Mouse (Mus musculus): ENCODE measurements around the gene Lrrc10. TPM values are rescaled to one million over a fixed set of nuclear protein-coding genes. Genes with fewer than 3 reads are reported as not detected.
A peak's percentile ranks its signal among the peaks of the same experiment; 100 is the strongest.
"Not testable (repeated sequence)": the region's sequence is repeated elsewhere in the genome, so short reads cannot be mapped to it uniquely, and the experiment has no call there.

Gene Lrrc10
- polyA plus RNA-seq, 1 experiment from 2014 or later: not detected

DNA sequence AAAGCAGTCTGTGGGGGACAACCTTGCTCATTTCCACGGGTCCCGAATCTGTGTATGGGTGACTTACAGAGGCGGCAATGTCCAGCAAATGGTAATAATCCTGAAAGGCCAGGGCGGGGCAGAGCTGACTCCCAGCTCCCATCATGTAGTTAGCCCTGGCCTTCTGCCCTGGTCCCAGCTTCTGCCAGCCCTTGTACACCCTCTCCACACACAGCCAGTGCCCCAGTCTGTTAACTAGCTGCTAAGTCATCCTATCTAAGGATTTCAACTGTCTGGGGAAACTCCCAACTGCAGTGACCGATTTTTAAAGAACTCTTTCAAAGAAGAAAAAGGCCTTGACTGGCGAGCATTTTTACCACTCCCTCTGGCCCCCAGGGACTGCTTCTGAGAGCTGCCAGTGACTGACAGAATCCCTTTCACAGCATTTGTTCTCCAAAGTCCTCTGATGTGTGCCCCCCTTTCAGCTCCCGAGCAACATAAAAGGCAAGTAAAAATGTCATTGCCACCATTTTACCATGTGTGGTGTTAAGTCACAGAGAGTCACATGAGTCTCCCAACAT, 26.8 kb upstream of the Lrrc10 start:
- 40% methylated on average over 7 of the region's 7 CpGs for whole genome bisulfite sequencing
- Histone ChIP-seq H3K27me3 (ENCODE audit: insufficient read depth, poor library complexity, severe bottlenecking) (peaks cover 8% of the 10 kb centered on the region; the same call in 1 of the 2 replicates), H3K4me1 (replicated peaks) (peaks cover 39% of the 10 kb centered on the region), H3K9me3 (no peaks in the 10 kb centered on the region), H3K36me3 (no peaks in the 10 kb centered on the region), H3K4me3 (no peak overlapping the region), H3K27ac (peak overlapping the region; percentile 24; the same call in 1 of the 2 replicates)
- no peak for DNase-seq (ENCODE audit: low spot score)

DNA sequence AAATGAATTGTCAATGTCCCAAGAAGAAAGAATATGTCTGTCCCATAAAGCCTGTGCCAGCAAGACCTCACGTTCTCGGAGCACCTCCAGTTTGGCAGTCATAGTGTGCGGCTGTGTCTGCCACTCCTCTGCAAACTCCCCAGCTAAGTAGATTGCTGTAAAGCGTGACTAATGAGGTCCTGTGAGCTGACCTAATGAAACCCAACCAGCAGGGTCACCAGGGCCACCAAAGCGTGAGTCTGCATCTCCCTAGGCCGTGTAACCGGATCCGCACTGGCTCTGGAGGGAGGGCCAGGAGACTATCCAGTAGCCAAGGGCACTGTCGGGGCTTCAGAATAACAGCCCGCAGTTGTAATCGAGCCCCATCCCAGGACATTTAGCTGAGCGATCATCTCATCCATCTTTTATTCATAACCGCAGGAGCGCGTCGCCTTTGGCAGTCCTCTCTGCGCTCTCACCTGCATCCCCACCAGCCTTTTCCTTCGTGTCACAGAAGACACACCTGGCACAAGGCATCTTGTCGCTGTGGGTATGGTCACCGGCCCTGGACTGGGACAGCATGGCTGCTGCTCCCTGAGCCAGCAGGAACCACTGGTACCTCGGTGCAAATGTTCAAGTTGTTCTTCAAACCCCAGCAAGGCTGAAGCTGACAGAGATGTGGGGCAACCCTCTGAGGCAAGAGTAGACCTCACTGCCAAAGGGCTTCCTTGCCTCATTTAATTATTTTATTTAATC, 24.0 kb upstream of the Lrrc10 start:
- H3K9me3 ChIP-seq: no peaks in the 10 kb centered on the region
- H3K36me3 ChIP-seq: no peaks in the 10 kb centered on the region
- H3K27ac ChIP-seq: peak overlapping the region; percentile 62; the same call in 1 of the 2 replicates
- peak overlapping the region; percentile 23 for H3K4me3 ChIP-seq
- peaks cover 33% of the 10 kb centered on the region for H3K27me3 ChIP-seq (ENCODE audit: insufficient read depth, poor library complexity, severe bottlenecking)
- peak; percentile 78 for DNase-seq (ENCODE audit: low spot score)
- H3K4me1 ChIP-seq (replicated peaks): peaks cover 41% of the 10 kb centered on the region
- 13% methylated on average over 21 of the region's 21 CpGs for WGBS

- Histone ChIP-seq H3K27ac (no peak overlapping the region; the same call in 1 of the 2 replicates), H3K9me3 (no peaks in the 10 kb centered on the region), H3K4me3 (0 out of 2 replicates have a peak overlapping the region, but pooled peaks have one; percentile 1), H3K27me3 (ENCODE audit: insufficient read depth, poor library complexity, severe bottlenecking) (peaks cover 37% of the 10 kb centered on the region), H3K36me3 (no peaks in the 10 kb centered on the region), H3K4me1 (replicated peaks) (peaks cover 39% of the 10 kb centered on the region)
- 64% methylated on average over 16 of the region's 16 CpGs for WGBS
- no peak for DNase-seq (ENCODE audit: low spot score)
Measured at GRCm38 (mm10) chr10:117023693-117024092, 21.4 kb upstream of the Lrrc10 start.

- H3K27ac ChIP-seq; H3K4me3 ChIP-seq; DNase-seq (ENCODE audit: low spot score); H3K36me3 ChIP-seq; H3K9me3 ChIP-seq: not testable (repeated sequence)
- peaks cover 37% of the 10 kb centered on the region for H3K27me3 ChIP-seq (ENCODE audit: insufficient read depth, poor library complexity, severe bottlenecking)
- H3K4me1 ChIP-seq (replicated peaks): peaks cover 32% of the 10 kb centered on the region
Measured at GRCm38 (mm10) chr10:117025776-117026175, 19.4 kb upstream of the Lrrc10 start.

GRCm38 (mm10) chr10:117026176-117026575, 19.0 kb upstream of the Lrrc10 start:
- peaks cover 37% of the 10 kb centered on the region for H3K27me3 ChIP-seq (ENCODE audit: insufficient read depth, poor library complexity, severe bottlenecking)
- WGBS: 80% methylated on average over 8 of the region's 8 CpGs

GRCm38 (mm10) chr10:117031160-117031559, 14.0 kb upstream of the Lrrc10 start:
- Histone ChIP-seq H3K36me3 (no peaks in the 10 kb centered on the region), H3K27me3 (ENCODE audit: insufficient read depth, poor library complexity, severe bottlenecking) (0 out of 2 replicates have a peak, but pooled peaks cover 4% of the 10 kb centered on the region), H3K4me1 (replicated peaks) (peaks cover 16% of the 10 kb centered on the region), H3K4me3 (no peak overlapping the region), H3K27ac (no peak overlapping the region), H3K9me3 (no peaks in the 10 kb centered on the region)
- WGBS: 93% methylated on average over 3 of the region's 3 CpGs
- DNase-seq (ENCODE audit: low spot score): no peak

More at GRCm38 (mm10) chr10:117026176-117026575, 19.0 kb upstream of the Lrrc10 start:
- H3K4me3 ChIP-seq: no peak overlapping the region
- H3K4me1 ChIP-seq (replicated peaks): peaks cover 28% of the 10 kb centered on the region
- H3K36me3 ChIP-seq: no peaks in the 10 kb centered on the region
- no peaks in the 10 kb centered on the region for H3K9me3 ChIP-seq
- DNase-seq (ENCODE audit: low spot score): no peak
- H3K27ac ChIP-seq: no peak overlapping the region

DNA sequence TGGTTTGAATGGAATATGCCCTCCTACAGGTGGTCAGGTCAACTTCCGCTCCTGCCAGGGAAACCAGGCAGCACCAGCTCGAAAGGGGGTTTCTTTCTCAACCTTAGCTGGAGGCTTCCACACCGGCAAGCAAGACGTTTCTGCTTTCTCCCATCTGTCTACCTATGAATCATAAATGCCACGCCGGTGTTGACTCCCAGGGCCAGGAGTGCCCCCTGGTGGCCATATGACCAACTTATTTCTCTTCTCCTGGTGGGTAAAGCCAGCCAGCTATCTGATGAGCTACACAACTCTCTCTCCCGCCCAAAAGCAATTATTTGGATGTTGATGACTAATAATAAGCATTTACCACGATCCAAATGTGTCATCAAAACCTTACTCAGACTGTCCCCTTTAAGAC, 11.4 kb upstream of the Lrrc10 start:
- DNase-seq (ENCODE audit: low spot score): peak; percentile 78
- Histone ChIP-seq H3K9me3 (no peaks in the 10 kb centered on the region), H3K27ac (no peak overlapping the region), H3K36me3 (no peaks in the 10 kb centered on the region), H3K4me3 (no peak overlapping the region), H3K27me3 (ENCODE audit: insufficient read depth, poor library complexity, severe bottlenecking) (no peaks in the 10 kb centered on the region), H3K4me1 (replicated peaks) (peaks cover 7% of the 10 kb centered on the region)
- 33% methylated on average over 8 of the region's 8 CpGs for WGBS

DNA sequence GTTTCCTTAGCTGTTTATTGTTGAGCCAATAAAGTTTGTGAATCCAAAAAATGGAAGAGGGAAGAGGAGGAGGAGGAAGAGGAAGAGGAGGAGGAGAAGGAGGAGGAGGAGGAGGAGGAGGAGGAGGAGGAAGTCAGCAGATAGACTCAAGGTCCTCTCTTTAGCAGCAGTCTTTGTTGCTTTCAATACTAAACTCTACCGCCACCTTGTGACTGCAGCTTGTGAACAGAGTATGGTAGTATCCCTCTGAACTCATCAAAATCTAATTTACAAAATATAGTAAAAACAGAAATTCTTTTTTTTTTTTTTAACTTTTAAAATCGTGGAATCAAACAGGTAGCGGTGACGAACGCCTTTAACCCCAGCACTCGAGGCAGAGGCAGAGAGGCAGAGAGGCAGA, 4.8 kb upstream of the Lrrc10 start:
- no peak for DNase-seq (ENCODE audit: low spot score)
- H3K4me3 ChIP-seq: no peak overlapping the region
- H3K9me3 ChIP-seq: no peaks in the 10 kb centered on the region
- 75% methylated on average over 6 of the region's 6 CpGs for WGBS
- H3K27ac ChIP-seq: no peak overlapping the region
- H3K27me3 ChIP-seq (ENCODE audit: insufficient read depth, poor library complexity, severe bottlenecking): 0 out of 2 replicates have a peak, but pooled peaks cover 3% of the 10 kb centered on the region
- peaks cover 9% of the 10 kb centered on the region for H3K4me1 ChIP-seq (replicated peaks)
- no peaks in the 10 kb centered on the region for H3K36me3 ChIP-seq

- H3K4me3 ChIP-seq: no peak overlapping the region
- WGBS: 88% methylated on average over 14 of the region's 14 CpGs
- no peaks in the 10 kb centered on the region for H3K9me3 ChIP-seq
- no peak for DNase-seq (ENCODE audit: low spot score)
- peaks cover 3% of the 10 kb centered on the region; the same call in 1 of the 2 replicates for H3K27me3 ChIP-seq (ENCODE audit: insufficient read depth, poor library complexity, severe bottlenecking)
- no peaks in the 10 kb centered on the region for H3K36me3 ChIP-seq
- no peak overlapping the region for H3K27ac ChIP-seq
- peaks cover 22% of the 10 kb centered on the region for H3K4me1 ChIP-seq (replicated peaks)
Measured at GRCm38 (mm10) chr10:117042295-117042694, 2.8 kb upstream of the Lrrc10 start.

GRCm38 (mm10) chr10:117043497-117044166, 1.5 kb upstream of the Lrrc10 start:
- not testable (repeated sequence) for H3K9me3 ChIP-seq; H3K36me3 ChIP-seq; H3K27me3 ChIP-seq (ENCODE audit: insufficient read depth, poor library complexity, severe bottlenecking); H3K4me3 ChIP-seq; H3K27ac ChIP-seq; DNase-seq (ENCODE audit: low spot score)
- peaks cover 22% of the 10 kb centered on the region for H3K4me1 ChIP-seq (replicated peaks)
- WGBS: 60% methylated on average over 16 of the region's 16 CpGs

- Histone ChIP-seq H3K36me3 (peaks cover 61% of the 10 kb centered on the region), H3K4me1 (replicated peaks) (peaks cover 20% of the 10 kb centered on the region), H3K4me3 (no peak overlapping the region), H3K27ac (no peak overlapping the region), H3K9me3 (no peaks in the 10 kb centered on the region), H3K27me3 (ENCODE audit: insufficient read depth, poor library complexity, severe bottlenecking) (peaks cover under 1% of the 10 kb centered on the region; the same call in 1 of the 2 replicates)
- WGBS: 77% methylated on average over 4 of the region's 4 CpGs
- DNase-seq (ENCODE audit: low spot score): no peak
Measured at GRCm38 (mm10) chr10:117049253-117049652, 4.1 kb downstream of the Lrrc10 start.

GRCm38 (mm10) chr10:117049961-117050597, 4.9 kb downstream of the Lrrc10 start:
- H3K9me3 ChIP-seq: no peaks in the 10 kb centered on the region
- peaks cover 69% of the 10 kb centered on the region for H3K36me3 ChIP-seq
- DNase-seq (ENCODE audit: low spot score): no peak
- no peaks in the 10 kb centered on the region; the same call in 1 of the 2 replicates for H3K27me3 ChIP-seq (ENCODE audit: insufficient read depth, poor library complexity, severe bottlenecking)
- H3K27ac ChIP-seq: no peak overlapping the region
- H3K4me1 ChIP-seq (replicated peaks): peaks cover 19% of the 10 kb centered on the region
- H3K4me3 ChIP-seq: no peak overlapping the region
- 82% methylated on average over 4 of the region's 4 CpGs for WGBS

Data from hindbrain, embryonic 10.5 days (tissue).